Mouse (Mus musculus) bone marrow macrophage, adult 2 months (primary cell): ENCODE measurements at regions not wholly inside any gene's neighbourhood (a gene's known extent, or its start where the extent isn't known, plus 50 kb on each side); places are given as distances from the start of the nearest gene placed in this dataset.

Experiments used
- CTCF ChIP-seq: IDR thresholded peaks from 2 replicates; pipeline ENCODE4 v1.5.1; 2012; ENCODE audit warnings: low read depth, mild to moderate bottlenecking, low read length, moderate library complexity
- POLR2A ChIP-seq: IDR thresholded peaks from 2 replicates; pipeline ENCODE4 v1.6.1; 2012; ENCODE audit warnings: mild to moderate bottlenecking, low read depth, low read length, borderline replicate concordance

GRCm38 (mm10) chr3:151332317-151332687 is 105.4 kb upstream of the Adgrl4 start:
- no peak for TF ChIP-seq CTCF
- no peak for TF ChIP-seq POLR2A
